Mouse (Mus musculus): ENCODE data around the gene Shroom3.
A peak's percentile ranks its signal among the peaks of the same experiment; 100 is the strongest.

The Shroom3 gene

DNA sequence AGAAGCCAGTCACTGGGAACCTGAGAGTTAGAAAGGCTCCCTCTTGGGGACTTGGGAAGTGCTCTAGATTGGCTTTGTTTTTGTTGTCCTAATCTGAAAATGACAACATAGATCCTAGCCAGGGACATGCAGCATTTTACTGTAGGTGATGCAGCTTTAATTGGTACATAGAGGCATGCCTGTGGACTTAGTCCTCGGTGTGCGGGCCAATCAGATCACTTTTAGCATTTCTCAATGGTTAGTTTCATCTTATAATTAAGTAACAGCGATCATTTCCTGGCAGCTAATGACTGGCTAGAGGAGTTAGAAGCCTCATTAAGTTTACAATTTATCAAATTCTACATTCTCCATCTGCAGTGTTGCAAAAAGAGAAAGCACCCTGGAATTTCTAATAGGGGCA lies 167.7 kb downstream of the Shroom3 start:
- DNase-seq (ENCODE audit: low spot score): no peak

GRCm38 (mm10) chr5:92854983-92855382 lies 171.7 kb downstream of the Shroom3 start:
- DNase-seq (ENCODE audit: low spot score): no peak

DNA sequence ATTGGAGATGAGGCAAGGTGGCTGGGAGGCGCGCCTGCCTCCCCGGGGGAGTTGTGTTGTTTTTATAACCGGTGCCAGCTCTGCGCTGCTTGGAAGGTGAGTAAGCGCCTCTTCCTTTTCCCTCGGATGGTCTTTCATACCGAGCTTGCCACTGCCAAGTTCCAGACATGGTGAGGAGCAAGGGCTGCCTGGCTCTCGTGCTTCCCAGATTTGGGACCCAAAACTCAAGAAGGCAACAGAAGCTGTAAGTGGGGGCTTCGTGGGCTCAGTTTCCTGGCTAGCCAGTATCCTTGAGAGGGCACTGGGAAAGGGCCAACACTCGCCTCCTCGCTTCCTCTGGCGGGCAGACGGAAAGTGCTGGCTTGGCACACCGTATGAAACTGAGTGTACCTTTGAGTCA lies 173.1 kb downstream of the Shroom3 start:
- DNase-seq (ENCODE audit: low spot score): no peak

DNA sequence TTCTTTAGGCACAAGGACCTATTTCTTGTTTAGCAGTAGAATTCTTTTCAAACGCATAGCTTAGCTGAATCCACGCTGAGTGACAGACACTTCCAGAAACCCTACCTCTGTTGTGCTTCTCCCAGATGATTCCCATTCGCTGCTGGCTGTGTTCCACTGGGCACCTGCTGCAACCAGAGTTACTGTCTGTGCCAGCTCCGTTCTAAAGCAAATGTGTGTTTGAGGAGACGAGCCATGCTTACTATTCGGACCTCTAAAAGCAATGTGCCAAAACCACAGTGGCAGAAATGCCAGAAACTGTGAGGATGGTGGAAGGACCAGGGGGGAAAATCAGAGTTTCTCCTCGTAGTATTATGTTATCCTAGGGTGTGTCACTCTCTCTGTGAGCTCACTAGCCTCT lies 173.9 kb downstream of the Shroom3 start:
- no peak for DNase-seq (ENCODE audit: low spot score)

GRCm38 (mm10) chr5:92858104-92858503 lies 174.9 kb downstream of the Shroom3 start:
- no peak for DNase-seq (ENCODE audit: low spot score)

DNA sequence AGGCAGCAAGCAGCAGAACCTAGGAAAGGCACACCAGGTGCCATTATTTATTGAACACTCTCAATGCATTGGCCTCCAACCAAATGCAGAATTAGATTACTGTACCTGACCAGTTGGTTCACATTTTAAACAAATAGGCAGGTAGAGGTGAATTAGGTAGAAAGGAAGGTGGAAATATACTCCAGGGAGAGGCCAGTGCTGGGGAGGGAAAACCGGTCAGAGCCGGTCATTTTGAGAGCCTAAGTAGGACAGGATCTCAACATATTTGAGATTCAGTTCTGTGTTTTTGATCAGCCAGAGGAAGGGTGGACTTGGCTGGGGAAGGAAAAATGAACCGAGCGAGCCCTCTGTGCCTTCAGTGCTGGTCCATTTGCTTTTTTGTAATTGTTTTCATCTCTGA lies 175.3 kb downstream of the Shroom3 start:
- no peak for DNase-seq (ENCODE audit: low spot score)

GRCm38 (mm10) chr5:92861416-92862112 lies 178.3 kb downstream of the Shroom3 start:
- DNase-seq (ENCODE audit: low spot score): peak; percentile 64

GRCm38 (mm10) chr5:92865090-92865489 lies 181.9 kb downstream of the Shroom3 start:
- DNase-seq (ENCODE audit: low spot score): no peak

- no peak for DNase-seq (ENCODE audit: low spot score)
These were observed 183.3 kb downstream of the Shroom3 start for GRCm38 (mm10) chr5:92866546-92866945.

DNA sequence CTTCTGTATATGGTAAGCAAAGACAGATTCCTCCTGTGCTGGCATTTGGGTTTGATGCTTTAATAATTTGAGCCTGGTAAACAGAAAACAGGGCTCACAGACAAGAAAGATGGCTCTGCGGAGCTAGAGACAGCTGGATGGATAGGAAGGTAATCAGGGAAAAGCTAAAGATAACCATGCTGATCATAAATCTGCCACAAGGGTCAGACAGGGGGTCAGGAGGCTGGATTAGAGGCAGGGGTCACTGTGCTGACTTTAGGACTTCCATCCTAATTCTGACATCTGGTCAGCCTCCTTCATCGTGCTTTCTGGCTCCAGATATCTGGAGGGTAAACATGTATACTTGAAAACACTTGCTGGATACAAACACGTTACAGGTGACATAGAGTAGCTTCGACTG lies 184.0 kb downstream of the Shroom3 start:
- peak; percentile 69 for DNase-seq (ENCODE audit: low spot score)

DNA sequence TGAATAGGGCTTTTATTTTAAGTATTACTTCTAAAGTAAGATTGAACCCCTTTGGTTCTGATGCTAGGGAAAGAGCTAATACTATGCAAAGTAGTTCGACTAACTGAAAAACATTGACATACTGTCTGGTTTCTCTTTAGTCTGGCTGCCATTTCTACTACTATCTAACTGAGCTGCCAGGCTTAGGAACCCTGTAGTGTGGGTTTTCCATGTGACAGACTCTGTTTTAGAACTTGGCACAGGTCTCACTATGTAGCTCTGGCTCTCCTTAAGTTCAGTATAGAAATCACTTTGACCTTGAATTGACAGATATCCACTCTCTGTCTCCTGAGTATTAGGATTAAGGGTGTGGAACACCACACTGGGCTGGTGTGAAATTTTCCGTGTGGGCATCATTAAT lies 185.0 kb downstream of the Shroom3 start:
- DNase-seq (ENCODE audit: low spot score): no peak

DNA sequence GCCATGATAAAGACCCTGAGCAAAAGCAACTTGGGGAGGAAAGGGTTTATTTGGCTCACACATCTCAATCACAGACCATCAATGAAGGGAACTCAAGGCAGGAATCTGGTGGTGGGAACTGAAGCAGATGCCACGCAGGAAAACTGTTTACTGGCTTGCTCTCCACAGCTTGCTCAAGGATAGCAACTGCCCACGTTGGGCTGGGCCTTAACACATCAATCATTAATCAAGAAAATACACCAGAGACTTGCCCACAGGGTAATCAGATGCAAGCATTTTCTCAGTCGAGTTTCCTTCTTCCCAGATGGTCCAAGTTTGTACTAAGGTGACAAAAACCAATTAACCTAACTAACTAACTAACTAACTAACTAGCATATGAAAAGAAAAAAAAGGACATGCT lies 187.8 kb downstream of the Shroom3 start:
- DNase-seq (ENCODE audit: low spot score): no peak

DNA sequence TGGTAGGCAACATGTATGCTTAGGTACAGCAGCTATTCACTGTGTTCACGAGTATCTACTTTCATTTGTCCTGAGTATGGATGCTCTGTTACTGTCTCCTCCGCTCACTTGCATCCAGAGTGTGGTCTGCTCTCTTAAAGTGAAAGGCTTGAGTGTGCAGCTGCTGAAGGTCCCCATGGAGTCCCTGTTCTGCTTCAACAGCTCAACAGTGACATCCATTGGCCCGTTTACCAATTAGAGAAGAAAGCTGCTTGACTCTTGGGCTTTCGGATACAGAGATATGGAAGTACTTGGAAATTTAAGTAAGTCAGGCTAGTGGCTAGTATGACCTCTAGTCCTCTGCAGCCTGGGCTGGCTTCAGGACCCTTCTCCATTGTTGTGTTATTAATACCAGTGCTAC lies 188.9 kb downstream of the Shroom3 start:
- no peak for DNase-seq (ENCODE audit: low spot score)

- DNase-seq (ENCODE audit: low spot score): no peak
These were observed 189.8 kb downstream of the Shroom3 start for GRCm38 (mm10) chr5:92872991-92873390.

DNA sequence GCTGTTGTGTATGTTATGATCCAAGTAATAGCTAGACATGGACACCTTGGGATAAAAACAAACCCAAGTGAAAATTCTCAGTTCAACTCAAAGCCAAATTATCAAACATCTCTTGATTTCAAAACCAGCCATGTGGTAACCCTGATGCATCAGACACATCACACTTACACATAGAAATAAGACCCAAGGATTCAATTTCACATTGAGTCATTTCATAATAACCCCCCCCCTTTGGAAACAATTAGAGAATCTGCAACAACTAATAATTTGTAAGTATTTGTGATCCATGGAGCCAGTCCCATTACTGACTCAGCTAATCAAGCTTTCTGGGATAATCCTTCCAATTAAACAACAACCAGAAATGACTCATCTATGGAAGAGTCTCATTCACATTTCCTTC lies 190.3 kb downstream of the Shroom3 start:
- no peak for DNase-seq (ENCODE audit: low spot score)

- no peak for DNase-seq (ENCODE audit: low spot score)
These were observed 192.6 kb downstream of the Shroom3 start for GRCm38 (mm10) chr5:92875836-92876235.

- DNase-seq (ENCODE audit: low spot score): no peak
These were observed 193.9 kb downstream of the Shroom3 start for GRCm38 (mm10) chr5:92877104-92877503.

DNA sequence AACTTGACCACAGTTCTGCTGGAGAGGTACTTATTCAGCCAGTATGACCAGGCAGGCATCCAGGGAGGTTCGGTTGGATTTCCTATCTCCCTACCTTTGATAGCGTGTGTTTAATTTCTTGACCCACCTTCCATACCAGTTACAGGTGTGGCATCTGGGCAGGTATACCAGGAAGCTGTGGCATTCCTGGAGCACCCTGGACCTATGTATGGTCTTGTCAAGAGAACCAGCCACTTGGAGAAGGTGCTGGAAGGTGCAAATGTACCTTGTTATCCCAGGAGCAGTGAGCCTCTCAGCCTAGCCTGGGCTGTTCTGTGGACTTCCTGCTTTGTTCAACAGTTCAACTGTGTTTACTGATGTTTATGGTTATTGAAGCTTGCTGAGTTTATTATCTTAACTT lies 197.2 kb downstream of the Shroom3 start:
- no peak for DNase-seq (ENCODE audit: low spot score)

- DNase-seq (ENCODE audit: low spot score): no peak
These were observed 197.7 kb downstream of the Shroom3 start for GRCm38 (mm10) chr5:92880893-92881292.

DNA sequence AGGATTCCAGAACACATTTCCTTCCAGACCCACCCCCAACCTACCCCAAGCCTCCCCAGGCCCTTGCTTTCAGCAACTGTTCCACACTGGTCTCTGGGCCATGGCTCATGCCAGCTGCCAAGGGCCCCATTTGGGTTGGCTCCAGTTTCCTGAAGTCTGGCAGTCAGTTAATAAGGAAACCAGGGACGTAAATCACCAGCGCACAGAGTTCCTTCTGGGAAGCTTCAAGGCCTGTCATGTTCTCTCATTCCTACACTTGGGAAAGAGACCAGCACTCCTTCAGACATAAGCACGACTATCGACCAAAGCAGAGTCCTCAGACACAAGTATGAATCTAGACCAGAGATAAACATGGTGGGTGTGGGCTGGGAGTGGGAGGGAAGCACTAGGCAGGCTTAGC lies 202.9 kb downstream of the Shroom3 start:
- peak; percentile 61 for DNase-seq (ENCODE audit: low spot score)

GRCm38 (mm10) chr5:92887501-92887900 lies 204.3 kb downstream of the Shroom3 start:
- DNase-seq (ENCODE audit: low spot score): no peak

GRCm38 (mm10) chr5:92888628-92889241 lies 205.5 kb downstream of the Shroom3 start:
- no peak for DNase-seq (ENCODE audit: low spot score)

DNA sequence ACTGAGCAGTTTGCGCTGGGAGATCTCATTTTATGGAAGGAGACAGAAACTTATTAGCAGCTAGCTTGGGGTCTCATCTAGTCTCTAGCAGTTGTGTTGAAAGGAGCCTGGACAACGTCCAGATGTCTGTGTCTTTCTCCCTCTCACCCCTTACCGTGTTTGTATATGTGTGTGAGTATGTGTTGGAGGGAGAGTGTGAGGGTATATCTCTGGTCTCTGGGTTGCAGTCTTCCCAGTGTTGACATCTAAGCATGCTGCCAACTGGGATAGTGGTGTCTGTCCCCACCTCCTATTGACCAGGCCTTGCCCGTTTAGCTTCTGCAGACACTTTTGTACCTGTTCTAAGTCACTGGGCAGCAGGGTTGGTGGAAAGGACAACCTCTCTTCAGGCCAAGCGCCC lies 207.7 kb downstream of the Shroom3 start:
- no peak for DNase-seq (ENCODE audit: low spot score)

DNA sequence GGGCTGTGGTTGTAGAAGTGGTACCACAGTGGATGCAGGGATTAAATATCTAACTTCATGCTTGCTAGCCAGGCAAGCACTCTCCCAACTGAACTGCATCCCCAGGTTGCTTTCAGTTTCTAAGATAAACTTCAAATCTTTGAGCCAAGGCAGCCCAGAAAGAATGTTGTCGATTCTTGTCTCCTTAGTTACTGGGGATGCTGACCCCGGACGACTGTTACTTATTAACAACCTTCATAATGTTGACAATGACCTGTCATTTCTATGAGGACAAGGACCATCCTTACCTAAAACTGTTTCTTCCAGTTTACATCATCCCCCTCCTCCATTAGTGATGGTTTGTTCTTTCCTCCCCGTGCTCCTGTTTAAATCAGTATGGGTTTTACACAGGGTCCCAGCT lies 210.0 kb downstream of the Shroom3 start:
- no peak for DNase-seq (ENCODE audit: low spot score)

All from embryo, embryonic 10.5 days (tissue).